ENCODE assay signal across 10 mouse cellular contexts in the genomic region with DNA sequence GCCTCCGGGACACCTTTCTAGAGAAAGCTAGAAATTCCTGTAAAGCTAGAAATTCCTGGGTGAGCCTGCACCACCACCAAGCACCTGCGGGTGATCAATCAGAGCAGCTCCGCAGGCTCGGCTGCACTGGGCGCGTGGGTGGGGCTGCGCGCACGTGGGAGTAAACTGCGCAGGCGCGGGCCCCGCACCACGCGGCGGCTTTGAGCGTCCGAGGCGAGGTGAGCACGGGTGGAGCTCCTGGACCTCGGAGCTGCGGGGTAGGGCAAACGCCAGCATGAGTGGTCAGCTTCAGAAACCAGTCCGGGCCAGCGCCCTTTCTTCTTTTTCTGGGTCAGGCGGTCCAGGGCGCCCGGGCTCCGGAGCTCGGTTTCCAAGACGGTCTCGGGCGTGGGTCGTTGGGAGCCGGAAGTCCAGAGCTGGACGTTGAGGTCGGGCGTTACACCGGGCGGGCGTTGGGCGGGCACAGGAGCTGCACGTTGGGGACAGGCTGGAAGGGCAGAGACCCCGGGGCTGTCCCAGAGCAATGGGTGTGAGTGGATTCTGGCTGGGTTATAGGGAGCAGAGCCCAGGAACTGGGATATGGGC. TPM values are rescaled to one million over a fixed set of nuclear protein-coding genes. Genes with fewer than 3 reads are reported as not detected.
DNase-seq lines count a peak whose midpoint lies in the region; ATAC-seq and TF ChIP-seq lines count a peak whose summit lies in the region.
"Had no signal": no experiment of that assay in that cellular context is flagged by ENCODE, and none has a peak within 500 bp of the region (broad histone marks: within the 10 kb centered on the region; RNA-seq: fewer than 3 reads in every experiment).

A gene (plus strand): TSS at position 163 of the 585 bp plus-strand sequence.

- H3K4me1 ChIP-seq in midbrain, embryonic 10.5 days = peaks cover 11% of the 10 kb centered on the region
- H3K4me1 ChIP-seq in midbrain, embryonic 11.5 days (ENCODE audit: control insufficient read depth, insufficient read depth, low read length) = peaks cover 4% of the 10 kb centered on the region; the same call in 1 of the 2 replicates
- peaks cover under 1% of the 10 kb centered on the region; the same call in 1 of the 2 replicates for H3K4me1 ChIP-seq in forebrain, embryonic 14.5 days (ENCODE audit: control insufficient read depth, insufficient read depth, low read length)
- no peaks in the 10 kb centered on the region for H3K4me1 ChIP-seq in intestine, postnatal 0 days (replicated peaks; ENCODE audit: control insufficient read depth, insufficient read depth, low read length)
- H3K4me1 ChIP-seq in stomach, embryonic 15.5 days = peaks cover 7% of the 10 kb centered on the region

- no peak within 1 kb of the TSS for H3K27ac ChIP-seq in midbrain, embryonic 10.5 days (replicated peaks)
- no peak within 1 kb of the TSS for H3K27ac ChIP-seq in midbrain, embryonic 11.5 days (ENCODE audit: low read depth, low read length)
- H3K27ac ChIP-seq in forebrain, embryonic 14.5 days (ENCODE audit: low read depth, low read length) = no peak within 1 kb of the TSS
- H3K27ac ChIP-seq in intestine, postnatal 0 days (ENCODE audit: low read depth, low read length) = no peak within 1 kb of the TSS
- no peak within 1 kb of the TSS for H3K27ac ChIP-seq in stomach, embryonic 15.5 days
- H3K27ac ChIP-seq: liver, embryonic 13.5 days had no signal

- peak; percentile 20 for DNase-seq in midbrain, embryonic 10.5 days (ENCODE audit: low spot score)
- no peak for DNase-seq in midbrain, embryonic 11.5 days (ENCODE audit: low spot score, missing footprints)
- DNase-seq in forebrain, embryonic 14.5 days (ENCODE audit: low spot score) = no peak
- DNase-seq in spleen, postnatal 36 days (ENCODE audit: low spot score in 2 of 2) = no peak
- no peak for DNase-seq in spleen, postnatal 4 days (ENCODE audit: low spot score in 2 of 2)
- DNase-seq: adrenal gland, postnatal 10 days; liver, embryonic 13.5 days had no signal

- TF ChIP-seq CTCF in intestine, postnatal 0 days (IDR thresholded peaks at IDR 0.05; ENCODE audit: low read depth) = 0 out of 2 replicates have a peak, but pooled peaks have one; percentile 3

- no peak within 1 kb of the TSS for H3K4me2 ChIP-seq in midbrain, embryonic 11.5 days
- H3K4me2 ChIP-seq in forebrain, embryonic 14.5 days (ENCODE audit: low read length) = peak within 1 kb of the TSS; percentile 33
- H3K4me2 ChIP-seq in intestine, postnatal 0 days (replicated peaks; ENCODE audit: low read depth) = peak within 1 kb of the TSS; percentile 27
- H3K4me2 ChIP-seq in stomach, embryonic 15.5 days = peak within 1 kb of the TSS; percentile 45
- H3K4me2 ChIP-seq: liver, embryonic 13.5 days had no signal

- 58% methylated on average over 44 of the region's 44 CpGs for WGBS in midbrain, embryonic 10.5 days
- 63% methylated on average over 44 of the region's 44 CpGs for WGBS in midbrain, embryonic 11.5 days
- 77% methylated on average over 44 of the region's 44 CpGs for WGBS in forebrain, embryonic 14.5 days
- 52% methylated on average over 44 of the region's 44 CpGs for WGBS in intestine, postnatal 0 days
- 54% methylated on average over 44 of the region's 44 CpGs for WGBS in stomach, embryonic 15.5 days

- H3K36me3 ChIP-seq in midbrain, embryonic 10.5 days = no peaks in the 10 kb centered on the region
- H3K36me3 ChIP-seq in midbrain, embryonic 11.5 days (ENCODE audit: control insufficient read depth, insufficient read depth, low read length) = no peaks in the 10 kb centered on the region
- no peaks in the 10 kb centered on the region for H3K36me3 ChIP-seq in forebrain, embryonic 14.5 days (ENCODE audit: control insufficient read depth, insufficient read depth, low read length)
- H3K36me3 ChIP-seq in intestine, postnatal 0 days (ENCODE audit: control insufficient read depth, insufficient read depth) = no peaks in the 10 kb centered on the region
- no peaks in the 10 kb centered on the region for H3K36me3 ChIP-seq in stomach, embryonic 15.5 days
- H3K36me3 ChIP-seq: liver, embryonic 13.5 days had no signal

- H3K9ac ChIP-seq in midbrain, embryonic 11.5 days (ENCODE audit: low read length) = no peak within 1 kb of the TSS
- H3K9ac ChIP-seq in forebrain, embryonic 14.5 days (ENCODE audit: low read length) = no peak within 1 kb of the TSS
- H3K9ac ChIP-seq in intestine, postnatal 0 days (ENCODE audit: low read depth, low read length) = no peak within 1 kb of the TSS
- H3K9ac ChIP-seq in stomach, embryonic 15.5 days = no peak within 1 kb of the TSS
- H3K9ac ChIP-seq: liver, embryonic 13.5 days had no signal

- H3K27me3 ChIP-seq in midbrain, embryonic 10.5 days (ENCODE audit: low read depth, poor library complexity, severe bottlenecking) = peaks cover 42% of the 10 kb centered on the region
- H3K27me3 ChIP-seq in midbrain, embryonic 11.5 days (ENCODE audit: control insufficient read depth, insufficient read depth, low read length) = no peaks in the 10 kb centered on the region
- no peaks in the 10 kb centered on the region for H3K27me3 ChIP-seq in forebrain, embryonic 14.5 days (replicated peaks; ENCODE audit: control insufficient read depth, insufficient read depth, low read length)
- H3K27me3 ChIP-seq in intestine, postnatal 0 days (replicated peaks; ENCODE audit: control insufficient read depth, insufficient read depth, low read length) = no peaks in the 10 kb centered on the region
- H3K27me3 ChIP-seq in stomach, embryonic 15.5 days (replicated peaks) = no peaks in the 10 kb centered on the region

- peak within 1 kb of the TSS; percentile 30 for H3K4me3 ChIP-seq in midbrain, embryonic 10.5 days
- no peak within 1 kb of the TSS for H3K4me3 ChIP-seq in midbrain, embryonic 11.5 days (ENCODE audit: low read depth, low read length)
- H3K4me3 ChIP-seq in forebrain, embryonic 14.5 days (ENCODE audit: low read depth, low read length) = no peak within 1 kb of the TSS
- no peak within 1 kb of the TSS for H3K4me3 ChIP-seq in intestine, postnatal 0 days (ENCODE audit: low read depth, low read length)
- H3K4me3 ChIP-seq in stomach, embryonic 15.5 days (replicated peaks) = peak within 1 kb of the TSS; percentile 15
- H3K4me3 ChIP-seq: erythroblast, embryonic 14.5 days; liver, embryonic 13.5 days had no signal

- ATAC-seq in midbrain, embryonic 11.5 days (ENCODE audit: low FRiP score) = no peak
- no peak for ATAC-seq in forebrain, embryonic 14.5 days
- no peak for ATAC-seq in intestine, postnatal 0 days
- ATAC-seq in stomach, embryonic 15.5 days (ENCODE audit: insufficient read depth, low FRiP score, low read depth) = no peak

- no peaks in the 10 kb centered on the region; the same call in 1 of the 2 replicates for H3K9me3 ChIP-seq in midbrain, embryonic 10.5 days (replicated peaks)
- no peaks in the 10 kb centered on the region for H3K9me3 ChIP-seq in midbrain, embryonic 11.5 days (ENCODE audit: control insufficient read depth, low read length)
- no peaks in the 10 kb centered on the region for H3K9me3 ChIP-seq in forebrain, embryonic 14.5 days (replicated peaks; ENCODE audit: control insufficient read depth, low read length)
- H3K9me3 ChIP-seq in intestine, postnatal 0 days (ENCODE audit: control insufficient read depth) = no peaks in the 10 kb centered on the region
- no peaks in the 10 kb centered on the region for H3K9me3 ChIP-seq in stomach, embryonic 15.5 days

RNA-seq across cellular contexts. Expression of the gene that starts here (rescaled TPM):
- polyA plus RNA-seq in midbrain, embryonic 10.5 days (2016; fragmentation: Nextera tagmentation; extraction: Ambion mirVana) = 0.32 TPM in 2 replicates
- polyA plus RNA-seq in midbrain, embryonic 11.5 days (2014; fragmentation: Nextera tagmentation; extraction: Ambion mirVana) = 0.27 and 0.50 TPM in 2 replicates
- 0.39 and 0.70 TPM in 2 replicates for polyA plus RNA-seq in forebrain, embryonic 14.5 days (2014; fragmentation: Nextera tagmentation; extraction: Ambion mirVana)
- polyA plus RNA-seq in intestine, postnatal 0 days (2015; fragmentation: Nextera tagmentation; extraction: Ambion mirVana) = 0.12 and 0.13 TPM in 2 replicates
- polyA plus RNA-seq in stomach, embryonic 15.5 days (2015; fragmentation: Nextera tagmentation; extraction: Ambion mirVana) = 1.6 and 1.7 TPM in 2 replicates
- polyA plus RNA-seq: erythroblast, embryonic 14.5 days had no signal

Comparison
In these comparisons a context has a peak if more than half of its experiments do, and no peak if none do; other contexts are left out.
1. Peak in DNase-seq and H3K4me3 ChIP-seq in midbrain, embryonic 10.5 days; RNA of the gene not detected or under 1 TPM.